Mouse (Mus musculus) c-Kit-positive CD71-positive TER-119-positive erythroid progenitor cells, embryonic 14.5 days (primary cell): ENCODE measurements around the gene Sv2b.

Experiments
- DNase-seq: peaks from one replicate; pipeline ENCODE4 v3.0.0-alpha.2; 2013; ENCODE audit warnings: low spot score

The Sv2b gene

DNA sequence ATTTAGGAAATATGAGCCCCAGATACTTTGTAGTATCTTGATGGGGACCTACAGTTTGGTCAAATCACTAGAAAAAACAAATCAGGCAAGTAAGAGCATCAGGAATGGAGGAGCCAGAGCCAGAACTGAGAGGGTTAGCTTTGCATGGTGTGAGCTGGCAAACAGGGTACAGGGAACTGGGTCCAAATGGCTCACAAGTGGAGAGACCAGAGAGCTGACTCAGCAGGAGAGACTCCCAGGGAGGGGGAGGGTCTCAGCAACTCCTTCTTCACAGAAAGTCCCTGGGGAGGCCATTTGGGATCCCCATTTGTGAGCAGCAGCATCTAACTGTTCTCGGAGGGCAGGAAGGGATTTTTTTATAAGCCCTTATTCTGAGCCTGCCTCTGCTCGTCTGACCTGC is 18.5 kb downstream of the Sv2b start:
- no peak for DNase-seq

DNA sequence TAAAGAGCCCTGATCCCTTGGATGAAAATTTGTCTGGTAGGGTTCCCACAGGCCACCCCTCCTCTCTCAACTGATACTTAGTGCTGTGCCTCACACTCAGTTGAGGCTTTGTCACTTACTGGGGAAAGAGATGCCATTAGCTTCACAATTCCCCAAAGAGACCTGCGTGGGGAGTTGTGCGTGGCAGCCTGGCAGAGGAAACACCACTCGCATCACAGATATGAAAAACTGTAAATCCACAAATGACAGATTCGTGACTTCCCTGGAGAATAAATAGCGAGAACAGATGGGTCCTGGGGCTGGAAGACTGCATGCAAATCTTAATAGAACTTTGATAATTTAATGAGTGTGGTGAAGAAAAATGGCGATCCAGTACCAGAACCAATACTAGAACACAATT is 21.8 kb downstream of the Sv2b start:
- DNase-seq, result no peak

DNA sequence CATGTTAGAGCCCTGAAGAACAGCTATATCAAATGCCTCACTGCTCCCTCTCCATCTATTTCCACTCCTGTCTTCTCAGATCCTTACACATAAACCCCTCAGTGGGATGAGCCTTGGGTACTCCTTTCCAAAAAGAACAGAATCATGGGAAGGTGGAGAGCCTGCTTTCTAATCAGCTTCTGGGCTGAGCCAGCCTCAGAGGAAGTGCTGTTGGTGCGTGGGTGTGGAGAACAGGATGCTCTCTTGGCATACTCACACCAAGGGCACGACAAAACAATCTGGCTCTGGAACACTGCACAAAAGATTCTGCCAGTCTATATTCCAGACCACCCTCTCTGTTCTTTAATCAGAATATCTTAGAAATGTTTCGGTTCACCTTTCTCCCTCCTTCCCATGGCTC is 26.1 kb downstream of the Sv2b start:
- DNase-seq, result no peak

GRCm38 (mm10) chr7:75282080-75282650 is 26.9 kb downstream of the Sv2b start:
- DNase-seq, result no peak

DNA sequence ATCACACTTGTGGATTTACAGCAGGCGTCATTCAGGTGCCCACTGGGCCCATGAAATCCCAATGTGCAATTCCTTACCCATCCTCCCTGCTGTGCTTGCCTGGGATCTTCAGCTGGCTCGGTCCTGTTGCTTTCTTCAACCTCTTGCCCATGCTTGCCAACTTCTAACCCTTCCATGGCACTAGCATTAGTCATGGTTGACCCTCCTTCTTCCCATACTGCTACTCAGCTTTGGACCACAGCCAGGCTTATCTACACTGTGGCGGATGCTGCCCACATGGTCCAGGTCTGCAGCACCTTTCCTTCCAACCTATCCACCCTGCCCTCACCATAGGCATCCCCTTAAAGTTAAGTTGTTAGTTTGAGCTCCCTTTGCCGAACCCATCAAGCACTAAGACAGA is 28.0 kb downstream of the Sv2b start:
- DNase-seq, result no peak

GRCm38 (mm10) chr7:75277847-75278246 is 31.2 kb downstream of the Sv2b start:
- no peak for DNase-seq

DNA sequence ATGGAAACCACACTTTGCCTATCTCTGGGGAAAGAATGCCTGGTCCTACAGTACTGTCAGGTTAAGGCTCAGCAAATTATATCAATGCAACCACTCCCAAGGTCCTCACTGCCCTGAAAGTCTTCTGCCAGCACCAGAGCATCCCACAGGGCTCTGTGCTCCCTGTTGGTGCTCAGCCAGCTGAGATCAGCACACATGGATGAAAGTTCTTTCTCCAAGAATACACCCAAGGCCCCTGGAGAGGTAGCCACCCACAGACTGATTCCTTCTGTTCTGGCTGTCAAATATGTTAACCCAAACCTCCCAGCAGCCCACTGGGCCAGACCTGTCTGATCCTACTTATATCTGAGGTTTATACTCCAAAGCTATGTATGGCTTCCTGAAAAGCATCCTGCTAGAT is 32.3 kb downstream of the Sv2b start:
- DNase-seq, result no peak

DNA sequence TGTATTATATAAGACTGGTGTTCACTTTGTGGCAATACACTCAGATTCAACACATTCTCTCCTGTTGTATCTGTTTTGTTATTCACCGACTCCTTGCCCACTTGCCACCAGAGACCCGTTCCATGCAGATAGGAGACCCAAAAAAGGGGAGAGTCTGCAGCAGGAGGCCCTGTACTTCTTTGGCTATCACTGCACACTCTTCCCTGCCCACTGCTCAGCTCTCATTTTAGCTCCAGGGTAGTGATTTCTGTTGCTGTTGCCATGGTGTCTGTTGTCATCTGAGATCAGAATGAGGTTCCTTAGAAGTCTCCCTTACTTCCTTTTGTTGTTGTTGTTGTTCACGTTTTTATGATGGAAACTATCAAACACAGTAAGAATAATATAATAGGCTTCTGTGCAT is 34.5 kb downstream of the Sv2b start:
- DNase-seq, result no peak

- no peak for DNase-seq
Measured at GRCm38 (mm10) chr7:75273633-75274032, 35.4 kb downstream of the Sv2b start.

- no peak for DNase-seq
Measured at GRCm38 (mm10) chr7:75271921-75272381, 37.1 kb downstream of the Sv2b start.

GRCm38 (mm10) chr7:75271306-75271705 is 37.8 kb downstream of the Sv2b start:
- DNase-seq, result no peak

DNA sequence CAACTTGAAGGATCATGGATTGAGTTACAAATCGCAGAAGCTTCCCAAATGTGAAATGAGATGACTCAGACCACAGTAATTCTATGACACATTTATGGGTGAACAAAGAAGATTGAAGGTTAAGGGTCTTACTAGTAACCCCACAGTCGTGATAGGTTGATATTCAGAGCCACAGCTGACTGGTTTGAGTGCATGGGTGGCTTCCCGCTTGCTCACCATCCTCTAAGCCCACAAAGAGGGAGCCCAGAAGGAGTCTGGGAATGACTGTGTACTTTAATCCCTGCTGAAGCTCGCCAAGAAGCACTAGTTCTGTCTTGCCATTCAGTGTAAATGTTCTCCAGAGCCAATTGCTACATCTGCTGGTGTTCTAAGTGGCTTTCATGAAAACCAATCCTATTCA is 41.8 kb downstream of the Sv2b start:
- DNase-seq, result no peak

- DNase-seq, result no peak
Measured at GRCm38 (mm10) chr7:75265241-75265640, 43.8 kb downstream of the Sv2b start.

DNA sequence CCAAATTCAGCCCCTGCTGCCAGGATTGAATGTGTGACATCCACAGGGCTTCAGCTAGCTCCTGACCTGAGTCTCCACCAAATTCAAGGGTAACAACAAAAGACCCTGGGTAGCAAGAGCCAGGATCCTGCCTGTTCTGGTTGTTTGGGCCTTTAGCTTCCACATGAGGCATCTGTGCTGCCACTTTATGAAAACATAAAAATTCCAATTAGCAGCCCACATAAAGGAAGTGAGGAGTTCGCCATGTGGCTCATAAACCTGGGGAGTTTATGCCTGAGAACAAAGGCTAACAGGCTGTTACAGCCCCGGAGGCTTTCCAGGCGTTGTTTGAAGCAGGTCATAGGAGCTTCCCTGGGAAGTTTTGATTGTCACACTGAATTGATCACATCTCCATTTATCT is 49.1 kb downstream of the Sv2b start:
- no peak for DNase-seq

DNA sequence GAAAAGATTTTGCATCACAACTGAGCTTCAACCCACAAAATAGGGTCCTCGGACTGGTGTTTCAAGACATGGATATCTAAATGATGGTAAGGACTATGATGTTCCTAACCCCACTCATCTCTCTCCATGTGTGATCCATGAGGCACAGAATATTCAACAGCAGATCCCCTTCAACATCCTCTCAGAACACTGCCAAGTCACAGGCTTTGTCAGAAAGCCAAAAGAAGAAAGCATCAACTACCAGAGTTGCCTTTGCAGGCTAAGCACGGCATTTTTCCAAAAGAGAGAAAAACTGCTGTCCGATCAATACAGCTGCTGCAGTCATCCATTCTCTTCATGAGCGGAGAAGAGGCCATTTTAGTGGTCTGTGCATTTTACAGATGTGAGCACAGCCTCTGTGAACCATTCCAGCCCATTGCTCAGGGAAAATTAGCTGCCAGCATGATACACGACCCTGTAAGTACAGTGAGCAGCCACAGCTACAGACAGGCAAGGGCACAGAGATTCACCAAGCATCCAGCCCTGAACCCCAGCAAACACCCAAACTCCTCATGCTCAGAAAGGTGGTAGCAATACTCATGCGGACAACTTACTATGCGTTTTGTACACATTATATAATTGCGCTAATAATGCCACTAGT is 55.3 kb downstream of the Sv2b start:
- no peak for DNase-seq

DNA sequence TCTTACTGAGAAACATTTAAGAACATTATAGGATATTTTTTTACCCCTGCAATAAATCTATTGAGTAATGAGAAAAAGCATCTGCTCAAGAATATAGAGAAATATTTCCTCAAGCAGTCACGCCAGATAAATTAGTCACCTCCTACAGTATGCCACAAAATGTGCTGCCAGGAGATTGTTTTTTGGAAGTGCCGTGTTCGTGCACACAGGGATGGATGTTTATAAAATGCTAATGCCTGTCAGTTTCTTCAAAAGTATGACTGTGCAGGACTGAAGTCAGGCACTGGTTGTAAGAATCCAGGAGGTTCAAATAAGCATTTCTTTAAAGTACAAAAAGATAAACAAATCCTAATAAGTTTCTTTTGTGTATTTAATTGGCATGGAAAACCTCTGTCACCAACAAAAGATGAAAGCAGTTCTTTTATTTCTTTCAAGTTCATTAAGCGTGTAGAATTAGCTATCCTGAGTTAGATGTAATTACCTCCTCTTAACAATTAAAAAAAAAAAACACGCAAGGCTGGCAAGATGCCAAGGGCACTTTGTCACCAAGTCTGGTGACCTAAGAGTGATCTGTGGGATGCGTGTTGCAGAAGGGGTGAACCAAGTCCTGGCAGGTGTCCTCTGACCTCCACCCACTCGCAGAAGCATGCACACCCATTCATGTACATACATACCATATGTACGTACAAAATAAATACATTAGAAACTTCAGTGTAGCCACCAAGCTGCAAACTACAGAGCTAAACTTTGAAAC is 68.1 kb downstream of the Sv2b start:
- no peak for DNase-seq

GRCm38 (mm10) chr7:75236386-75236785 is 72.7 kb downstream of the Sv2b start:
- no peak for DNase-seq

DNA sequence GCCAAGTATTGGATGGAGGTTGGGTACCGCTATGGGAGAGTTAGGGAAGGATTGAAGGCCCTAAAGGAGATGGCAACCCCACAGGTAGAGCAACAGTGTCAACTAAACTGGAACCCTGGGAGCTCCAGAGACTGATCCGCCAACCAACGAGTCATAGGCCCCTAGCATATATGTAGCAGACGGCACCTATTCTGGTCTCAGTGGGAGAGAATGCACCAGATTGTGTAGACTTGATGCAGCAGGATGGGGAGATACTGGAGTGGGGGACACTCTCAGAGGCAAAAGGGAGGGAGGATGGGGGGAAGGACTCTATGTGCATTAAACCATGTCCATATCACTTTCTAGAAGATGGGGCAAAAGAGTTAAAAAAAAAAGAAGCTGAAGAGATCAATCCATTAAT is 84.9 kb downstream of the Sv2b start:
- DNase-seq, result no peak

DNA sequence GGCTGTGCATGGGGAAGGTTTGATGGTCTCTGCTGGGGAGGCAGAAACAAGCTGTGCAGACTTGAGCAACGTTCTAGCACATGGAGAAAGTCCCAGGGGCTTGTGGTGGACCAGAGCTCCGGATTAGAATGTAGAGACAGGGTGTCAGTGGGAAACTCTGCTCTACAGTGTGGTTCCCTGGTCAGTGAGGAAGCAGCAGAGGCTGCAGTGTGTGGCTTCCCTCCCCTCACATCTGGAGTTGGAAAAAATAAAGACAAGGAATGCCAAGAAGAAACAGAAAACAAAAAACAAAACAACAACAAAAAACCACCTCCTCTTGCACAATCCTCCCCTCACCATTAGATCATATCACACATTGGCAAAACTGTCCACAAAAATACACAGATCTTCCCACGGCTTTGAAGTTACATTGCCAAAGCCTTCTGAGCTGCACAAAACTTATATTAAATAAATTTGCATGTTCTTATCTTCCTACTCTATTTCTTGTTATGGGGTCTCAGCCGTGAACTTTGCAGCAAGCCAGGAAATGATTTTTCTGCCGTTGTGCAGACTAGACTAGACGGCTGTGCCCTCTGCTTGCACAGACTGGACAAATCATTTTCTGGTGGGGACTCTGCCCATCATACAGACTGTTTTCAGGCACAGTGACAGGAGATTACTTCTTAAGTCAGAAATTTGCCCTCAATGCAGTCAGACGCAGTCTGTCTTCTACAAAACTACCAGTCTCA is 86.2 kb downstream of the Sv2b start:
- DNase-seq, result no peak

GRCm38 (mm10) chr7:75220786-75221185 is 88.3 kb downstream of the Sv2b start:
- DNase-seq, result no peak

- no peak for DNase-seq
Measured at GRCm38 (mm10) chr7:75220296-75220695, 88.8 kb downstream of the Sv2b start.

- DNase-seq, result no peak
Measured at GRCm38 (mm10) chr7:75216180-75216579, 92.9 kb downstream of the Sv2b start.

- no peak for DNase-seq
Measured at GRCm38 (mm10) chr7:75209221-75209641, 99.8 kb downstream of the Sv2b start.
